Mouse (Mus musculus): ENCODE measurements at regions not wholly inside any gene's neighbourhood (a gene's known extent, or its start where the extent isn't known, plus 50 kb on each side); places are given as distances from the start of the nearest gene placed in this dataset.

- peak; percentile 70 for DNase-seq (ENCODE audit: low spot score)
Measured at GRCm38 (mm10) chr8:25463532-25463931, 639.4 kb upstream of the Adam5 start.

GRCm38 (mm10) chr8:25462492-25462891 lies 638.3 kb upstream of the Adam5 start:
- no peak for DNase-seq (ENCODE audit: low spot score)

DNA sequence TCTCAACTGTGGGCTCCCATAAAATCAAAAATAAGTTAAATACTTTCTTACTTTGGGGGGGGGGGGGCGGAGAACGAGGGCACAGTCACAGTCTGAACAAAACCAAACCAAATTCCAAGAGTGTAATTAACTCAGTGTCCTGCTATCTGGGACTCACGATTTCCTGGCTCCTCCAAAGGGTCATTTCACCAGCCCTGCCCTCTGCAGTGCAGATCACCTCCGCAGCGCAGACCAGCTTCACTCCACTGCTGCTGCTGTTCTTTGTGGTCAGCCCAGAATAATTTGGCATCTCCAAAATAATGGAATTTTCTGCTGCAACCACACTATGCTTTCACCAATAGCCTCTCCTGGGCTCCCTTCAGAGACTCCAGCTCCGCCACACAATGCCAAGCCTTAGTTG lies 631.5 kb upstream of the Adam5 start:
- no peak for DNase-seq (ENCODE audit: low spot score)

DNA sequence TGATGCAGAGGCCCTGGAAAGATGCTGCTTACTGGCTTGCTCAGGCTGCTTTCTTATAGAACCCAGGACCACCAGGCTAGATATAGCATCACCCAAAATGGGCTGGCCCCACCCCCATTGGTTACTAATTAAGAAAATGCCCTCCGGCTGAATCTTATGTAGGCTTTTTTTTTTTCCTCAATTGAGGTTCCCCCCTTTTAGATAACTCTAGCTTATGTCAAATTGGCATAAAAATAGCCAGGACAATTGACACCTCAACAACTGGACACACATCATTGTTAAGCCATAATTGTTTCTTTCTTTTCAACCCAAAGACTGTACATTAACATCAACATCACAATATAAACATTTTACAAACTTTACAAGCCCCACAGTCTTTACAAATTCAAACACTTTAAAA lies 630.8 kb upstream of the Adam5 start:
- DNase-seq (ENCODE audit: low spot score), result no peak

GRCm38 (mm10) chr8:25453826-25454225 lies 629.7 kb upstream of the Adam5 start:
- no peak for DNase-seq (ENCODE audit: low spot score)

DNA sequence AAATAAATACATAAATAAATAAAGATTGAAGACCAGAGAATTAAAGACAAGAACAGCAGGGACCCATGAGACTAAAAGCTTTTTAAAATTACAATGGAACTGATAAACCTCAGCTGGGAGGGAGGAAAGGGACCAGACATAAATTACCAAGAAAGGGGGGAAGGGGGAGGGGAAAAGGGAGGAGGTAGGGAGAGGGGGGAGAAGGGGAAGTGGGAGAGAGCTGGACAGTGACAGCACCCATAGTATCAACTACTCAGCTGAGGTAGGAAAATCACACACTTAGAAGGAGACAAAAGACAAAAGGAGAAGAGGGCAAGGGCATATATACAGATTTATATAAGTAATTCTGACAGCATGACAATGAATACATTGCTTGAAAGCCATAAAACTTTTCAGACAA lies 626.4 kb upstream of the Adam5 start:
- DNase-seq (ENCODE audit: low spot score), result no peak

- DNase-seq (ENCODE audit: low spot score), result no peak
Measured at GRCm38 (mm10) chr8:25449590-25449989, 625.4 kb upstream of the Adam5 start.

DNA sequence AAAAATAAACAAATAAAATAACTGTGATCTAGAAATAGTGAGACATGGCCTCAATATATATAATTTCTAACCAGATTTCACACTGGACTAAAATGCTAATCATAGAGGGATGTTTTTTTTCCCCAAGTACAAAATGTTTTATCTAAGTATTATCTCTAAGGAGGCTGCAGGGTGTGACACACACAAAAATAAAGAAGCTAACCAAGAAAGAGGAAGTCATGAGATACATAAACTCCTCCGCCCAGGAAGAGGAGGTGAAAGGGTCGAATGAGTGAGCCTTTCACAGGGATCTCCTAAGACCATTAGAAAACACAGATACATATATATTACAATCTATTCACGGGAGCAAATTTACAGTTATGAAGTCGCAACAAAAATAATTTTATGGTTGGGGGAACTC lies 623.7 kb upstream of the Adam5 start:
- no peak for DNase-seq (ENCODE audit: low spot score)

DNA sequence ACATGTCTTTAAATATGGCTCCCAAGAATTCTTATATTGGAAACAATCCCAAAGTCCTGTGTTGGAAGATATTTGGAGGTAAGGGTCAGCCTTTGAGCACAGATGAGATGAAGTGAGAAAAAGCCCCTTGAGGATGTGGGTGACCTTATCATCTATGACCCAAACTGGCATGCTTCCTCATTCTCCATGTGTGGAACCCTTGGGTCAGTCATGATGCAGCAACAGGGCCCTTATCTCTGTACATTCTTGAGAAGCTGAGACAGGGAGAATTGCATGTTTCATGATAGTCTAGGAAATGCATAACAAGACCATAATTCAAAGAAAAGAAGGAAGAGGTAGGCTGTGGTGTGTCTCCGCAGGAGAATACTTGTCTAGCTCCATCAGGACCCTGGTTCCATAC lies 621.8 kb upstream of the Adam5 start:
- no peak for DNase-seq (ENCODE audit: low spot score)

GRCm38 (mm10) chr8:25445054-25445453 lies 620.9 kb upstream of the Adam5 start:
- no peak for DNase-seq (ENCODE audit: low spot score)

DNA sequence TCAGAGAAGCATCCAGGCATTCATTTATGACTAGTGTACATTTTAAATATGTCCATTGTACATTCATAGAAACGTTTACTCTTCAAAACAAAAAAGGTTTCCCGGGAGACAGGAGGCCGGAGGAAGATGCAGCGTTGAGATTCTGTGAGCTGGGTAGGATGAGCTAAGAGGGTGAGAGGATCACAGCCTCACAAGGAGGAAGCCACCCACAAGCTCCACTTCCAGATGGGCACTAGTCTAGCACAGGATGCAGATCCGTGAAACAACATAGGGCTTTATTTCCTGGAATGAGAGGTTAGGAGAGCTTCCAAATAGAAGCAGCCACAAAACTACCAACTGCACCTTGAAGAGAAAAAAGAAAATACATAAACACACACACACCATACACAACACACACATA lies 619.4 kb upstream of the Adam5 start:
- DNase-seq (ENCODE audit: low spot score), result no peak

GRCm38 (mm10) chr8:25441057-25441441 lies 616.9 kb upstream of the Adam5 start:
- DNase-seq (ENCODE audit: low spot score), result no peak

DNA sequence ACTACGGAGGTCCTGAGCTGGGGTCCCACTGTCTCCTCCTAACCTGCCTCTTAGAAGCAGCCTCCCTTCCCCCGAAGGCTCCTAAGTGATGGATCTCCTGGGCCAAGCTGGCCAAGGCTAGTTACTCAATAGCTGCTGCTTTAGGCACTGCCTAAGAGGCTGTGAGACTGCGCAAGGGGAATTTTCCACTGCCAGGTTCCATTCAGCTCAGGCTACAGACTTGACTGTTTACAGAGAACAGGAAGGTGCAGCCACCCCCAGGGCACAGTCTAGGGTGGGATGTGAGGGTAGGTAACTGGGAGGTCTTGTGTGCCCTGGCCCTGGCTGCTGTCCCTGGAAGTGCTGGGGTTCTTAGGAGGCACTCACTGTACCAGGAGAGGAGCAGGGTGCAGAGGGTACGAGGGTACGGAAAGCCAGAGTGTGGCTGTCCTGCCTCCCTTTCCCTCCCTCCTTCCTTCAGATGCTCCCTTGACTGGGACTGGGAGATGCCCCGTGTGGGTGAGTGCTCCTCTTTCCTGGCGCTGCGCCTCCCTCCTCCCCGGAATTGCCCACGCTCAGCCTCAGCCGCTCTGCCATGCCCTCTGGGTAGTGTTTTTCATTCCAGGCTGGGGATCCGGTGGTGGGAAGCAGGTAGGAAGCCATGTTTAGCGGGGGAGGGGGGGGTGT lies 616.4 kb upstream of the Adam5 start:
- DNase-seq (ENCODE audit: low spot score), result no peak

DNA sequence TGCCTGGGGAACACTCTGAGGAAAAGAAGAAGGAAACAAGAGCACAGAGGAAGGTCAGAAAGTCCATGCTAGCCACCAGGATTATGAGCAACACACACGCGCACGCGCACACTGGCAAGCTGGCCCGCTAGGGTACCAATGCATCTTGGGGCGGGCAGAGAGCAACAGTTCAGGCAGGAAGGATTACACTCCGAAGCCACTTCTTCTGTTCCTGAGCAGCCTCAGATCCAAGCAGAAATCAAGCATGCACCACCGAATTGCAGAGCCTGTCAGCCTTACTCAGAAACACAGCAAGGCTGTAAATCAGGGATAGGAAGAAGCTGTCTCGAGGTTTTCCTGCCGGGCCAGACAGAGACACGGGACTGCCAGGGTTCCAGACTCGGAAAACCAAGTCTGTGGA lies 615.8 kb upstream of the Adam5 start:
- peak; percentile 31 for DNase-seq (ENCODE audit: low spot score)

GRCm38 (mm10) chr8:25438021-25438620 lies 614.0 kb upstream of the Adam5 start:
- DNase-seq (ENCODE audit: low spot score), result no peak

- no peak for DNase-seq (ENCODE audit: low spot score)
Measured at GRCm38 (mm10) chr8:25437178-25437577, 613.0 kb upstream of the Adam5 start.

- DNase-seq (ENCODE audit: low spot score), result no peak
Measured at GRCm38 (mm10) chr8:25430552-25430951, 606.4 kb upstream of the Adam5 start.

- DNase-seq (ENCODE audit: low spot score), result no peak
Measured at GRCm38 (mm10) chr8:25429846-25430482, 605.8 kb upstream of the Adam5 start.

DNA sequence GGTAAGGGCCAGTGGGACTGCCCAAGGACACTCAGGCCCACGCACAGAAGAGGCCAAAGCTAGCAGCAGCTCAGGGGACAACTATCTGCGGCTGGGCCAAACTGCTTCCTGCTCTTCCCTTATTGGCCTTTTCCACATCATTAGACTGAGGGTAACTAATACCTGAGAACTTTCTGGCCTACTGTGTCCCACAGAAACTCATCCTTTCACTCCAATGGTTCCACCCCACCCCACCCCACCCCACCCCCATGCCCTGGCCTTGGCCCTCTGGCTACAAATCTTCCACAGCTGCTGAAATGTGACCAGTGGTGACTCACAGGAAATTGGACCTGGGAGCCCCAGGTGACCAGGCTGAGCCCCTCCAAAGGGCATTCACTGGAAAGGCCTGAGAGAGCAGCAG lies 604.6 kb upstream of the Adam5 start:
- DNase-seq (ENCODE audit: low spot score), result no peak

DNA sequence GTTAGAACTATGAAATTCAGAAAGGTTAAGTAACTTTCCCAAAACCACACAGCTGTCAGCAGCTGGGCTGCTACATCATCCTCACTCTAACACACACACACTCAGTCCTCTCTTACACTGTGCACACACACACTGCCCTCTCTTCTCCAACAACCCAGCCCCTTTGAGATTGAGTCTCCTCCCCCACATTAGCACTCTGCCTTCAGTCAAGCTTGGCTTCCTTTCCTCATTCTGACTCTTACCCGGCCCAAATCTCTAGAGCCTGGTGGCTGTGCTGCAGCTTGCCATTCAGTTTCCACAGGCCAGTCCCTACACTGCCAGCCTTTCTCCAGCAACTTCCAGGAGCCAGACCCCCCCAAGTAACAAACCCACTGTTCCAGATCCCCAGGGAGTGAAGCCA lies 602.0 kb upstream of the Adam5 start:
- DNase-seq (ENCODE audit: low spot score), result no peak

DNA sequence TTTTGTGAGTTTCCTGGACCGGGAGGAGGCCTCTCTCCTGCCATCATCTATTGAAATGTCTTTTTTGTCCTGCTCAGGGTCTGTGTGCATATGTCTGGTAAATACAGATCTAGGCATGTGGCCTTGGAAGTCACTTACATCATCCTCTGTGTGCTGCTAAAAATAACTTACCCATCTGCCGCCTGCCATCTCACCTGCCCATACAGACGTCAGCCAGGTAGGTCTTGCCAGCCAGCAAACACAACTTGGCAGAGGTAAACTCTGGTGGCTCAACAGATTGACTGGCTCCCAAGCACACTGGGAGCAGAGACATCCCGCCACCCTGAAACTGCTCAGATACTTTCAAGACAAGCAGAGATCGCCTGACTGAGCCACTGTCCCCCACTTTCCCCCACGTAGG lies 597.3 kb upstream of the Adam5 start:
- DNase-seq (ENCODE audit: low spot score), result no peak

DNA sequence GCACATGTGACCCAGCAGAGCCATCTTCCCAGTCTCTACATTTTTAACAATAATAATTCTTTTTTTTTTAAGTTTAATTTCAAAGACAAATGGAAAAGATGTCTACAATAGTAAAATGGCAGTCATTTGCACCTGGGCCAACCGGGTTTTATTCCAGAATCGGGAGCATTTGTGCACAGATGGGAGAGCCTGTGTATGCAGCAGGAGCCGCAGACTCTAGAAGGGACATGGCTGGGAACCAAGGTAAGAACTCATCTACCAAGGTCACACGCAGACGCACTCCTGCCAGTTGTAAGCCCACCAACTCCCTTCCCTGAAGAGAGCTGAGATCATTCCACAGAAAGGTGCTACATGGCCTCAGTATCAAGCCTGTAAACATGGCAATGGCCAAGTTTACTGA lies 586.4 kb upstream of the Adam5 start:
- no peak for DNase-seq (ENCODE audit: low spot score)

DNA sequence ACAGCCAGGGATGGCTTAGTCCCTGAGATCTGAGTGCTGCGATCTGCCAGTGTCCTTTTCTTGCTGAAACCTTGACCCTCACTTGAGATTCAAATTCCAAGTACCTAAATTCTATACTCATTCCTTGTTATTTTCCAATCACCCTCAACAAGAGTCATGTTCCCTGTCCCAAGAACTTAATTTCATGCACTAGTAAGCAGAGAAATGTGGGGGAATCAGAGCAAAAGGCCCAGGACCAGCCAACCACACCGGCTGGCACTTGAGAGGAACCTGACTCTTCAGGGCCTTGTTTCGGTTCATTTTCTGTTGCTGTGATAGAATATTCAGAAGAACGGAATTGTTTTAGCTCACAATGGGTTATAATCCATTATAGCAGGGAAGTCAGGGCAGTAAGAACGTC lies 583.7 kb upstream of the Adam5 start:
- no peak for DNase-seq (ENCODE audit: low spot score)

- DNase-seq (ENCODE audit: low spot score), result no peak
Measured at GRCm38 (mm10) chr8:25392766-25393166, 568.6 kb upstream of the Adam5 start.
